Mouse (Mus musculus) liver, adult 2 months (tissue): ENCODE data around the gene Hexa.

ENCODE experiments used
- CTCF ChIP-seq: fragments of 200-500 bp; IDR thresholded peaks from 2 replicates; pipeline ENCODE4 v1.5.1; 2011; ENCODE audit warnings: low read depth, low read length, control low read depth
- POLR2A ChIP-seq: fragments of 200-500 bp; IDR thresholded peaks from 2 replicates; pipeline ENCODE4 v1.6.1; 2011; ENCODE audit warnings: low read length, control low read depth; ENCODE audit not compliant: insufficient read depth; ENCODE audit errors: extremely low read depth

GRCm38 (mm10) chr9:59548961-59549487 is 9.7 kb downstream of the Hexa start:
- TF ChIP-seq CTCF (no peak), POLR2A (no peak)
